Mouse (Mus musculus) limb, embryonic 10.5 days (tissue): ENCODE results near the gene Prr15. TPM values are rescaled to one million over a fixed set of nuclear protein-coding genes. Genes with fewer than 3 reads are reported as not detected.

ENCODE experiments used
- DNase-seq: peaks from one replicate; pipeline ENCODE4 v3.0.0-alpha.2; 2017; ENCODE audit warnings: low spot score
- H3K27ac ChIP-seq: fragments of 300-500 bp; sonication (generic); 2 replicates; pipeline ENCODE4 v1.5.1; 2016; ENCODE audit warnings: mild to moderate bottlenecking
- H3K27me3 ChIP-seq: fragments of 300-500 bp; sonication (generic); 2 replicates; pipeline ENCODE4 v1.6.1; 2016; ENCODE audit warnings: low read depth, mild to moderate bottlenecking; ENCODE audit not compliant: poor library complexity, severe bottlenecking
- H3K36me3 ChIP-seq: fragments of 300-500 bp; sonication (generic); 2 replicates; pipeline ENCODE4 v1.6.1; 2016; ENCODE audit warnings: mild to moderate bottlenecking, moderate library complexity
- H3K4me1 ChIP-seq: fragments of 300-500 bp; sonication (generic); 2 replicates; pipeline ENCODE4 v1.6.1; 2016
- H3K4me3 ChIP-seq: fragments of 300-500 bp; sonication (generic); 2 replicates; pipeline ENCODE4 v1.5.1; 2016; ENCODE audit warnings: mild to moderate bottlenecking, moderate library complexity
- H3K9me3 ChIP-seq: fragments of 300-500 bp; sonication (generic); replicated peaks from 2 replicates; pipeline ENCODE4 v1.6.1; 2016; ENCODE audit warnings: mild to moderate bottlenecking
- WGBS: fragments of 180-500 bp; shearing (Covaris S2); methylation state at CpG from one replicate; pipeline ENCODE4 v1.1.7; 2016; 5-methylcytosine and 5-hydroxymethylcytosine counted together
- polyA plus RNA-seq: library from polyadenylated mRNA; unstranded; fragments of >200 nt; fragmentation: Nextera tagmentation; extraction: Ambion mirVana; gene quantifications from 2 replicates; pipeline ENCODE4 v1.2.1, GENCODE M21; 2016

Prr15 gene
- polyA plus RNA-seq, 1 experiment from 2014 or later, result 0.15 TPM

DNA sequence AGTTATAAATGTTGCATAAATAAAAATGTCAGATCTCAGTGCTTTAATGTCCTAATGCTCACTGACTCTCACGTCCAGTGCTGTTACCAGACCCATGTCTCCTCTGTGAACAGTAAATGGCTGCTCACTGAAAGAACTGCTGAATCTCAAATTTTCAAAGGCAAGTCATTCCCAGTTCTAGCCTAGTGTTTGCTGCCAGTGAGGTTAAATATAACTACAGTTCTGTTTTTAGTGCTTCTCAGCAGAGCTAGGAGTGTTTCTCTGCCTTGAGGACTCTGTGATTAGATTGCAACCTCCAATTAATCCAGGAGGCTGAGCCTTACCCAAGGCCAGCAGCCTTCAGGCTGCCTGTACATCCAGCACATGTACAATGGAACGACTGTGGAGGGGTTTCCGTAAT is 46.2 kb downstream of the Prr15 start:
- Histone ChIP-seq H3K27me3 (peaks cover 17% of the 10 kb centered on the region), H3K27ac (no peak overlapping the region), H3K4me1 (peaks cover 13% of the 10 kb centered on the region), H3K4me3 (no peak overlapping the region), H3K9me3 (no peaks in the 10 kb centered on the region), H3K36me3 (no peaks in the 10 kb centered on the region)
- DNase-seq, result no peak
- 83% methylated on average over 3 of the region's 3 CpGs for WGBS

DNA sequence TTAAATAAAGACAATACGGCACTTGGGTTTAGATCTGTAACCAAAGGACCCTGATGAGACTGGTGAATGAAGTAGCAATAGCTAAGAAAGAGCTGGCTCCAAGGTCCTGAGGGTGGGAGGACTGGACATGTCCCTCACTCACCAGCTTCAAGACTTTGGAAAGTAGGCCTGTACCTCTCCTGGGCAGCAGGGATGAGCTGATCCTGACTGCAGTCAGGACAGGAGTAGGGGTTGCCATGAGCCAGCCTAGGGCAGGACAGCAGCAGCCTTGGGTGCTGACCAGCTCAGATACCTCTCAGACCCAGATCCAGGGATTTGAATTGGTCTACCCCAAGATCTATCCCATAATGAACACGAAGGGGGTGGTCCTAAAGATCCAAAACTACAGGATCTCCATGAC is 53.7 kb downstream of the Prr15 start:
- Histone ChIP-seq H3K27me3 (0 out of 2 replicates have a peak, but pooled peaks cover 8% of the 10 kb centered on the region), H3K9me3 (no peaks in the 10 kb centered on the region), H3K36me3 (no peaks in the 10 kb centered on the region), H3K4me1 (peaks cover 22% of the 10 kb centered on the region), H3K4me3 (no peak overlapping the region), H3K27ac (no peak overlapping the region)
- WGBS, result 77% methylated on average over 2 of the region's 2 CpGs
- DNase-seq, result no peak

Other genes starting within 250 kb of the Prr15 start
- gene Wipf3, start 103.8 kb downstream of the Prr15 start, polyA plus RNA-seq, result 0.68 and 1.0 TPM in 2 replicates
- gene Scrn1, start 240.7 kb downstream of the Prr15 start, polyA plus RNA-seq, result 2.6 and 7.8 TPM in 2 replicates